Mouse (Mus musculus) heart, embryonic 16.5 days (tissue): Measurements from ENCODE around the gene Fbxl18. TPM values are rescaled to one million over a fixed set of nuclear protein-coding genes. Genes with fewer than 3 reads are reported as not detected.

Experiments
- ATAC-seq: fragments of 200-750 bp; cut with Nextera tagmentation; replicated peaks from 2 replicates; pipeline ENCODE4 v1.8.0; 2017; ENCODE audit warnings: moderate number of reproducible peaks; ENCODE audit not compliant: insufficient read depth, low FRiP score; ENCODE audit errors: extremely low read depth
- H3K27ac ChIP-seq: fragments of 300-500 bp; sonication (generic); 2 replicates; pipeline ENCODE4 v1.5.1; 2014; ENCODE audit warnings: mild to moderate bottlenecking, low read length, control low read depth, moderate library complexity
- H3K27me3 ChIP-seq: fragments of 300-500 bp; sonication (generic); 2 replicates; pipeline ENCODE4 v1.6.1; 2014; ENCODE audit warnings: low read length, mixed read lengths; ENCODE audit not compliant: control insufficient read depth, insufficient read depth
- H3K36me3 ChIP-seq: fragments of 300-500 bp; sonication (generic); 2 replicates; pipeline ENCODE4 v1.6.1; 2014; ENCODE audit not compliant: control insufficient read depth, insufficient read depth
- H3K4me1 ChIP-seq: fragments of 300-500 bp; sonication (generic); 2 replicates; pipeline ENCODE4 v1.6.1; 2014; ENCODE audit warnings: low read length, mixed read lengths; ENCODE audit not compliant: control insufficient read depth, insufficient read depth
- H3K4me2 ChIP-seq: fragments of 300-500 bp; sonication (generic); 2 replicates; pipeline ENCODE4 v1.6.1; 2014; ENCODE audit warnings: low read depth, mild to moderate bottlenecking, control low read depth, low read length
- H3K4me3 ChIP-seq: fragments of 300-500 bp; sonication (generic); 2 replicates; pipeline ENCODE4 v1.5.1; 2014; ENCODE audit warnings: mild to moderate bottlenecking, control low read depth, low read length
- H3K9ac ChIP-seq: fragments of 300-500 bp; sonication (generic); 2 replicates; pipeline ENCODE4 v1.6.1; 2014; ENCODE audit warnings: low read length, control low read depth
- H3K9me3 ChIP-seq: fragments of 300-500 bp; sonication (generic); replicated peaks from 2 replicates; pipeline ENCODE4 v1.6.1; 2016; ENCODE audit warnings: low read length; ENCODE audit not compliant: control insufficient read depth
- WGBS: fragments of 180-500 bp; shearing (Covaris S2); extraction: QIAGEN DNeasy Blood & Tissue Kit; methylation state at CpG from one replicate; pipeline ENCODE4 v1.1.7; 2014; 5-methylcytosine and 5-hydroxymethylcytosine counted together
- polyA plus RNA-seq: library from polyadenylated mRNA; unstranded; fragments of >200 nt; fragmentation: Nextera tagmentation; extraction: Ambion mirVana; gene quantifications from 2 replicates; pipeline ENCODE4 v1.2.1, GENCODE M21; 2015

The Fbxl18 gene
- polyA plus RNA-seq, 1 experiment from 2014 or later = 7.5 TPM

- H3K36me3 ChIP-seq = no peaks in the 10 kb centered on the region
- H3K9ac ChIP-seq = no peak overlapping the region
- H3K4me3 ChIP-seq = no peak overlapping the region
- peak overlapping the region; percentile 86 for H3K27ac ChIP-seq
- WGBS = 20% methylated on average over 8 of the region's 8 CpGs
- H3K4me1 ChIP-seq = peaks cover 20% of the 10 kb centered on the region
- ATAC-seq = peak; percentile 88
- no peaks in the 10 kb centered on the region for H3K9me3 ChIP-seq
- peak overlapping the region; percentile 32 for H3K4me2 ChIP-seq
- no peaks in the 10 kb centered on the region for H3K27me3 ChIP-seq
Observed at GRCm38 (mm10) chr5:142920311-142921073, 25.3 kb upstream of the Fbxl18 start.

DNA sequence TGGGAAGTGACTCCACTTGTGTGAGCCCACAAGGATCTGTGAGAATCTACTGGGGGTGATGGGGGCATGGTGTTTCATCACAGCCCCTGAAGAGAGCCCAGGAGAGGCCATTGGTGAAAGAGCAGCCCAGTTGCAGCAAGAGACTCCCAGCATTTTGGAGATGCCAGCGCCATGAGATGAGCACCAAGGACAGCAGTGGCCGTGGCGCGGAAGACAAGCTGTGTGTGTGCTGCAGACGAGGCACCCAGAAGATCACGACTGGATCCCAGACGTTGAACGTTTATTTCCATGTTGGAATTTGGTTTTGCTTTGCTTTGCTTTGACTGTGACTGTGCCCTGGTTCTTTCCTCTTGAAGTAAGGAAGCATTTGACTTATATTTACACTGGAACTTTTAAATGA, 22.2 kb upstream of the Fbxl18 start:
- H3K36me3 ChIP-seq = no peaks in the 10 kb centered on the region
- no peak overlapping the region for H3K27ac ChIP-seq
- 89% methylated on average over 8 of the region's 8 CpGs for WGBS
- peaks cover 15% of the 10 kb centered on the region for H3K4me1 ChIP-seq
- no peaks in the 10 kb centered on the region for H3K27me3 ChIP-seq
- no peak overlapping the region for H3K9ac ChIP-seq
- H3K9me3 ChIP-seq = no peaks in the 10 kb centered on the region
- no peak for ATAC-seq
- no peak overlapping the region for H3K4me3 ChIP-seq
- no peak overlapping the region for H3K4me2 ChIP-seq

DNA sequence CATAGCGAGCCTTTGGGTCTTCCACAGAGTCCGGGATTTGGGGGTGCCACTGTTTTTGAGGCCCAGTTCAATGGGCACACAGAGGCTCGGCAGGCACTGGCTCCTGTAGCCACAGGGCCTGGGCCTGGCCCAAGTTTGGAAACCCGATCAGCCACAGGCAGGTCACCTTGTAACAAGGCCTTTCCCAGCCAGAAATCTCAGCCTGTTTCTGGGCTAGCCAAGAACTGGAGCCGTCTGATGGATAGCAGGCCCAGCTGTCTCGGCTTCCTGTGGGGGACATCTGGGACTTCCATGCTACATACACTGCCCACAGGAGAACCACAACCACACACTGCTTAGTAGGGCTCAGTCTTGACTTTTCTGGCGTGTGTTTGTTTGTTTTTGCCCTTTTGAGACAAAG, 21.4 kb upstream of the Fbxl18 start:
- Histone ChIP-seq H3K36me3 (no peaks in the 10 kb centered on the region), H3K4me1 (peaks cover 11% of the 10 kb centered on the region), H3K27ac (no peak overlapping the region), H3K4me2 (no peak overlapping the region), H3K9me3 (no peaks in the 10 kb centered on the region), H3K27me3 (no peaks in the 10 kb centered on the region), H3K4me3 (no peak overlapping the region), H3K9ac (no peak overlapping the region)
- 61% methylated on average over 7 of the region's 7 CpGs for WGBS
- no peak for ATAC-seq

DNA sequence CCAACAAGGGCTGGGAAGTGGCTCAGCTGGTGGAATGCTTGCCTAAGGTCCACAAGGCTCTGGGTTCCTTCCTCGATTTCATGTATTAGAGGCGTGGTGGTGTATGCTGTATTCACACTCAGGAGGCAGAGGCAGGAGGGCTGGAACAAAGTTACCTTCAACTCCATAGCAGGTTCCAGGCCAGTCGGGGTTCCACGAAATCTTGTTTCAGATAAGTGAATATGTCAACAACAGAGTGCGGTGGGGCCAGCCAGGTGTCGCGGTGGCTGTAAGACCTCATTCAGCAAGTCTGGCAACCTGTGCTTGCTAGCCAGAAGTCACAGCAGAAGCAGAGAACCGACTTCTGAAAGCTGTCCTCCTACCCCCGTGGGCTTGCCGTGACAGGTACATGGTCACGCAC, 20.0 kb upstream of the Fbxl18 start:
- H3K4me1 ChIP-seq = peaks cover 2% of the 10 kb centered on the region
- no peak overlapping the region for H3K27ac ChIP-seq
- ATAC-seq = no peak
- no peak overlapping the region; the same call in 1 of the 2 replicates for H3K9ac ChIP-seq
- no peaks in the 10 kb centered on the region for H3K36me3 ChIP-seq
- 70% methylated on average over 11 of the region's 11 CpGs for WGBS
- no peaks in the 10 kb centered on the region for H3K27me3 ChIP-seq
- no peak overlapping the region for H3K4me3 ChIP-seq
- H3K9me3 ChIP-seq = no peaks in the 10 kb centered on the region
- no peak overlapping the region for H3K4me2 ChIP-seq

- Histone ChIP-seq H3K9me3 (no peaks in the 10 kb centered on the region), H3K4me2 (no peak overlapping the region), H3K4me3 (no peak overlapping the region), H3K4me1 (peaks cover 27% of the 10 kb centered on the region), H3K9ac (no peak overlapping the region), H3K27me3 (no peaks in the 10 kb centered on the region), H3K36me3 (no peaks in the 10 kb centered on the region), H3K27ac (no peak overlapping the region)
- 82% methylated on average over 4 of the region's 4 CpGs for WGBS
- no peak for ATAC-seq
Observed at GRCm38 (mm10) chr5:142912739-142913138, 17.5 kb upstream of the Fbxl18 start.

DNA sequence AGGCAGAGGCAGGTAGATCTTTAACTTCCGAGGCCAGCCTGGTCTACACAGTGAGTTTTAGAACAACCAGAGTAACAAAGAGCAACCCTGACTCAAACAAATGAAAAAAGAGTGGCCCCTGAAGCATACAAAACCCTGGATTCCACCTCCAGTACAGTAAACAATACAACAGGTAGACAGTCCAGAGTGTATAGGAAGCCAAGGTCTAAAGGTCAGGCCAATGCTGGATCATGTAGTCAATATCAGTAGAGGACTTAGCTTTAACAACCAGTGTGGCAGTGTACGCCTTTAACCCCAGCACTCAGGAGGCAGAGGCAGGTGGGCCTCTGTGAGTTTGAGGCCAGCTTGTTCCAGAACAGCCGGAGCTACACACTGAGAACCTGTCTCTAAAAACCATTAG, 17.1 kb upstream of the Fbxl18 start:
- H3K4me3 ChIP-seq = no peak overlapping the region
- H3K4me1 ChIP-seq = peaks cover 30% of the 10 kb centered on the region
- no peak for ATAC-seq
- no peak overlapping the region for H3K27ac ChIP-seq
- H3K4me2 ChIP-seq = no peak overlapping the region
- no peaks in the 10 kb centered on the region for H3K27me3 ChIP-seq
- 95% methylated on average over 3 of the region's 3 CpGs for WGBS
- no peak overlapping the region for H3K9ac ChIP-seq
- H3K36me3 ChIP-seq = no peaks in the 10 kb centered on the region
- H3K9me3 ChIP-seq = no peaks in the 10 kb centered on the region

GRCm38 (mm10) chr5:142911629-142912028, 16.4 kb upstream of the Fbxl18 start:
- H3K27me3 ChIP-seq = no peaks in the 10 kb centered on the region
- no peaks in the 10 kb centered on the region for H3K36me3 ChIP-seq
- no peak overlapping the region for H3K4me2 ChIP-seq
- peaks cover 34% of the 10 kb centered on the region for H3K4me1 ChIP-seq
- WGBS = 90% methylated on average over 2 of the region's 2 CpGs
- no peak overlapping the region for H3K4me3 ChIP-seq
- H3K9ac ChIP-seq = no peak overlapping the region
- H3K9me3 ChIP-seq = no peaks in the 10 kb centered on the region
- no peak overlapping the region for H3K27ac ChIP-seq
- no peak for ATAC-seq

GRCm38 (mm10) chr5:142909576-142910278, 14.5 kb upstream of the Fbxl18 start:
- Histone ChIP-seq H3K4me2 (peak overlapping the region; percentile 97), H3K9me3 (no peaks in the 10 kb centered on the region), H3K27me3 (no peaks in the 10 kb centered on the region), H3K4me3 (0 out of 2 replicates have a peak overlapping the region, but pooled peaks have one; percentile 14), H3K4me1 (peaks cover 34% of the 10 kb centered on the region), H3K9ac (peak overlapping the region; percentile 64), H3K27ac (peak overlapping the region; percentile 100), H3K36me3 (peaks cover 8% of the 10 kb centered on the region)
- 16% methylated on average over 8 of the region's 8 CpGs for WGBS
- no peak for ATAC-seq

DNA sequence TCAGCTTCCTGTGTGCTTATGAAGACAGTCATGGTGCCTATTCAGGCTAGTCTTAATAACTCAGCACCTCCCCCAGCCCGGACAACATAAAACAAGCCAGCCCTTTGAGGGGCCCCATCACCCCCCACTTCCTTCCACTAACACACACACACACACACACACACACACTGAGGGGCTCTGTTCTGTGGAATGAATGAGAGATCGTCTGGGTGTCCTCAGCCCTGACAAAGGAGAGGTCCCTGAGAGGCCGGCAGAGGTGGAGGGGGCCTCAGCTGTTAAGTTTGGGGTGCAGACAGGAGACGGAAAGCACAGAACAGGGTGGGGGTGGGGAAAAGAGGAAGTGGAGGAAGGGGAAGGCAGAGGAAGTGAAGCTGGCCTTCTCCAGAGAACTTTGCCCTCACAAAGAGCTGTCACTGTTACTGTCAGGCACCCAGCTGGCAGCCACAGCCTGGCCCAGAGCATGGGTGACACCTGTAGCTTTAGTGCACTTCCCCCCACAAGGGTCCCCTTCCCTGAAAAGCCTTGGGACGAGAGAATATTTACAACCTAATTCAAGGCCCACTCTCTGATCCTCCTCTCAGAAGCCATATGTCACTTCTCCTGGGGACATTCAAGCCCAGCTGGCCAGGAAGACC, 13.8 kb upstream of the Fbxl18 start:
- Histone ChIP-seq H3K9me3 (no peaks in the 10 kb centered on the region), H3K27me3 (no peaks in the 10 kb centered on the region), H3K9ac (peak overlapping the region; percentile 64), H3K36me3 (peaks cover 15% of the 10 kb centered on the region), H3K4me1 (peaks cover 41% of the 10 kb centered on the region), H3K27ac (peak overlapping the region; percentile 100), H3K4me3 (no peak overlapping the region), H3K4me2 (peak overlapping the region; percentile 97)
- no peak for ATAC-seq
- WGBS = 25% methylated on average over 5 of the region's 5 CpGs
